Mouse (Mus musculus): ENCODE results near the gene Fezf2.
A peak's percentile ranks its signal among the peaks of the same experiment; 100 is the strongest.

Fezf2 gene

GRCm38 (mm10) chr14:12342458-12343131 is 5.4 kb downstream of the Fezf2 start:
- DNase-seq: no peak

DNA sequence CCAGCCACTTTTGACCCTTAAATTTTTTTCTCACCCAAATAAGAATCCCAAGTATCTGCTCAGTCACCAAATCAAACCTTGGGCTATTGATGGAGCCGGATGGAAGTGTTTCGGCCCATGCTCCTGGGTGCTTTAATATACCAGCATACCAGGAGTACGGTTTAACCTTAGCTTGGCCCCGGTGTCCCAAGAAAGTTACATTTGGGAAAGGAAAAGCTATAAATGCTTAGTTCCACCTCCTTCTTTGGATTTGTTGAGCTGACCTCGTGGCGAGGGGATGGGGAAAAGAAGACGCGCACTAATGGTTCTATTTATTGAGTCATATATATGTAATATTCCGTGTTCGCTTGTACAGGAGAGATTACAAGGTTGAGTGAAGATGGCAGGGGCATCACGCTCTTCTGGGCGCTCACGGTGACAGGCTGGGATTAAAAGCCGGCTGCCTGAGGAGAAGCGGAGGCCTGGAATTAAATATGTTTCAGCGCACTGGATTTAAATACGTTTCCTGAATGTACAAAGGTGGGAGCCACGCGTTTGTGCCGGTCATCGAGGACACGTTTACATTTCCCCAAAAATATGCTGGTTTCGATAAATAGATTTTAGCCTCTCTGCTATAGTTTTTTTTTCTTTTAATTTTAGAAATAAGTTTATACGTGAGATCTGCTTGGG is 6.1 kb downstream of the Fezf2 start:
- DNase-seq: no peak

GRCm38 (mm10) chr14:12341075-12341788 is 6.8 kb downstream of the Fezf2 start:
- DNase-seq: no peak

DNA sequence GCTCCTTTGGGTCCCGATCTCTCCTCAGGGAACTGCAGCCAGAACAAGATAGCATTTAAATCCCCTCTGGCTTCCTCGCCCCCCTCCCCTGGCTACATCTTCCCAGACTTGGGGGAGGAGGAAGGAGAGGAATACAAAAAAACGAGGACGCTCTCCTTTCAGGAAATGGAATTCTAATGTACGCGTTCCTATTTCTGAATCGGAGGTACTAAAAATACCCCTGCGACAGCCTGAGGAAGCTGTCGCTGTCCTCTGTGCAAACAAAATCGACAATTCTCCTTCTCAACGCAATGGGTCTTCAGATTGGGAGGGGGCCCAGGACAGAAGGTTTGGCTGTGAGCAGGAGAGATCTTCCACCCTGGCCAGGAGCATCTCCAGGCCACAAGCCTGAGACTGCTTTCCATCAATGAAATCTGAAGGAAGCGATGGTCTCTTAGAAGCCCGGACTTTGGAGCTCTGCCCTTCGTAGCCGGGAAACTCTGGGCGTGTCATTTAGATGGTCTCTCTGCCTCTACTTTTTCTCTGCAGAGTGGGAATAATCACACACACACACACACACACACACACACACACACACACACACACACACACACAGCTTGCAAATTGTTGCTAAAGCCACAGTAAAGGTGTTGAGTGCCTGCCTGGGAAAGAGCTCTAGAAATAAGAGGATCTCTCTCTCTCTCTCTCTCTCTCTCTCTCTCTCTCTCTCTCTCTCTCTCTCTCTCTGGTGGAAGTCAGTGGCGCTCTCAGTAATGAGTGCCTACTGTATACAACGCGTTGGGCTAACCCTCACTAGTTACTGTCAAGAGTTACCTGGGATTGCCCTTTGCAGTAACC is 7.5 kb downstream of the Fezf2 start:
- no peak for DNase-seq

DNA sequence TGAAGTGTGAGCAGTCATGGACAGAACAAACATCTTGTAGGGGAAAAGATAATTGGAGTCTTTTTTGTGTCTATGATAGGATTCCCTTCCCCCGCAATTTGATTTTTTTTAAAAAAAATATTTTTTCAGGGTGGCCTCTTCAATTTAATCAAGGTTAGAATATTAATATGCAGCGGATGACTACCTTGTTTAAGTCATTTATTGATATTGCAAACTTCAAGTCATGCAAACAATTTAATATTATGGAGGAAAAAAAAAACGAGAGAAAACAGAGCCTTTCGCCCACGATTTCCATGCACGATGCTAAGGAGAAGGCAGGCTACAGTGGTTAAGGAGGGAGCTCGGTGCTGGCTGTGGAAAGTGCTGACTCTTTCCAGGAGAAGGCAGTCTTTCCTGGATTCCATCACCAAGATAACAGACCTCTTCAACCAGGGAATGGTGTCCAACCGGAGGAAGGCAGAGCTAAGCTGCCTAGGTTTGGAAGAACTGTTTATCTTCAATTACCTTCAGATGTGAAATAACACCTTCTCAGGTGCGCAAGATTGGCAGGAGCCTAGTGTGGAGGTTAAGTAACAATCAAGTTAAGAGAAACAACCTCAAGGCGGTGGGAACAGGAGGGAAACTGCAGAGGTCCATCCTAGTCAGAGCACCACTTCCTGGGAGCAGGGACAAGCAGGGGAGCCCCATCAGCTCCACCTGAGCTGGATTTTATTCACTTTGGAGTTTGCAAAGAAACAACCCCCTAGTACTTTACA is 9.0 kb downstream of the Fezf2 start:
- no peak for DNase-seq

DNA sequence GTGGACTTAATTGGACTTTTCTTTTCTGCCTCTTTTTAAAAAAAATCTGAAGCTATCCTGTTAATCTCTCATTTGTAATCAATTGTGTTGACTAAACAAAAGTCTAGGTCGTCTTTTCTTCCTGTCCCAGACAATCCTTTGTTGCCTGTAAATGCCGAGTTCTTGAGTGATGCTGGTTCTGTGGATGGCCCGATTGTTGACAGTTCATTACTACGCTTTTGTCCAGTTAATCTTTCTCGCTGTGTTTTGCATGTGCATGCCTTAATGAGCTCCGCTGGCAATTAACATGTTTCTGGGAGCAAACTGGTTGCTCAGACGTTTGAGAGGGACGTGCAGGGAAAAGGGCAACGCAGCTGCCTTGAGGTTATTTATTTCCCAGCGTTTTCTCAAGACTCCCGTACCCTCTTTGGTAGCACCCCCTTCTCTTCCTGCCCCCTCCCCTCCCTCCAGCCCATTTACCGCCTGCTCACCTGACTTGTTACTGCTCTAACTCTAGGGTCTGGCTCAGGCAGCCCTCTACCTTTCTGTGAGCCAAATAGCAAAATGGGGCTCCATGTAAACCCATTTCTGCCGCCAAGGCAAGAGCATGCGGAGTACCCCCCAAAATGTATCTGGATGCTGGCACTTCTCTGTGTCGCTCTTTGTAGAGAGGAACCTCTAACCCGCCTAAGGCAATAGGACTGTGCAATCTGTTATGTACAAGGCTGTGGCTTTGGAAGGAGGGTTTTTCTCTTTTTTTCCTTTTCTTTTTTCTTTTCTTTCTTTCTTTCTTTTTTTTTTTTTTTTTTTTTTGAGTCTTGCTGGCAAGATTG is 9.8 kb downstream of the Fezf2 start:
- DNase-seq: no peak

DNA sequence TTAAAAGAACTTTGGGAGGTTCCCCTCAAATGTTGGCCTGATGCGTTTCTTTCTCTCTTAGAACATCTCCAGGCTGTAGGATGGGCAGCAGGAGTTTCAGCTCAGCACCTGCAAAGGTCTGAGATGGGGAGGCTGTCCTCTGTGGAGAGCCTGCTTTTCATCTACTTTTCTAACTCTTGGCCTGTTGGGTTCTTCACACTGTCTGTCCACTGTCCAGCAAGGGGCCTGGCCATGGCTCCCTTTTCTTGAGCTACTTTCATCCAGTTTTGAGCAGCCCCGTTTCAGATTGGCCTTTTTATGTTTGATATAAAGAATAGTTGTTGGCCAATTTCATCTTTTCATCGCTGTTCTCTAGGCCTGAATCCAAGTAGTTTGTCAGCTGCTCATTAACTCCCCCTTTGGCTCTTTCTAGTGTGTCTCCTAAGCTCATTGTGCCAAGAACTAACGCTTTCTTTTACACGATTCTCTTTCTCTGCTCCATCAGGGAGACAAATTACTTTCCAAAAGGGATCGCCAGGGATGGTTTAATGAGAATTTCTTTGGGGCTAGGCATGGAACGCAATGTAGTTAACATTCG is 10.5 kb downstream of the Fezf2 start:
- DNase-seq: no peak

DNA sequence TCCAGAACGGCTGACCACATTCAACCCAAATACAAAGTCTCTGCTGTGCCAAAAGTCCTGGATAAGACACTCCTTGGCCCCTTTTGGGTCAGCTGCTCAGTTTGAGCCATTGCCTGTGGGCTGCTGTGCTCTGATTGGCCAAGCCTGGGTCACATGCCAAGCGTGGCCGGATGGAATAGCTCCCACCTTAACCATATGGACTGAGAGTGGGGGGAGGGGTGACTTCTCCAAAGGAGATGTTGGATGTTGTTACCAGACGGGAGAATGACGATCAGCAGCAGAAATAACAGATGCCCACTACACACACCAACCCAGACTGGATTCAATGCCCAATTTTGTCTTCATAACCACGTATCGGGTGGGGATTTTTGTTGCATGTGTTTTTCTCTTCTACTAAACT is 13.1 kb downstream of the Fezf2 start:
- no peak for DNase-seq

DNA sequence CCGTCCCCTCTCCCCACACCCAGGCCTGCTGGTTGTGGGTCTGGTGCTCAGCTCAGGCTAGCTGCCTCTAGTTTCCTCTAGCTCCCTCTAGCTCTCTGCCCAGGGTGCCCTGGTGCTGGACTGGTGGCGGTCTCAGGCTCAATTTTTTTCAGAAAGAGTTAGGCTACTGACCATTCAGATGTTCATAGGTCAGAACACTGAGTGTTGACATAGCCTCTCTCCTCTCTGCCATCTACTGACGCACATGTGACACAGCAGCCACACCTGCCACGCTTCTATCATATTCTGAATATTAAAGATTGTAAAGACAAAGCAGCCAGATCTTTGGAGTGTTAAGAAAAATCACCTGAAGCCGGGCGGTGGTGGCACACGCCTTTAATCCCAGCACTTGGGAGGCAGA is 14.4 kb downstream of the Fezf2 start:
- no peak for DNase-seq

- DNase-seq: no peak
Observed at GRCm38 (mm10) chr14:12303106-12303505, 44.9 kb downstream of the Fezf2 start.

DNA sequence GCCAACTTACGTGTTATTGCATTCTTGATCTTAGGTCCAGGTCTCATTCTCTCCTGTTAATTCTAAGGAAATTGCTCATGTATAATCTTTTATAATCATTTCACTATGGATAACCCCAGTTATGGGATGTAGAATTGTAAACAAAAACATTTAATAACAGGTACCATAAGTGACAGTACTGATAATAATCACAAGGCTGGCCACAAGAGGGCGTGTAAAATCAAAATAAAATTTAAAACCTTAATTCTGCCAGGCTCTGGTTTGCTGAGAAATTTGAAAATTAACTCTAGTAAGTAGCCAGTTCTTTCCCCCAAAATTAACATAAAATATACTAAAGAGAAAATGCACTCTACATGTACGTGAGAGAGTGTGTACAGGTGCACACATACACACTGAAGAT is 47.3 kb downstream of the Fezf2 start:
- no peak for DNase-seq

DNA sequence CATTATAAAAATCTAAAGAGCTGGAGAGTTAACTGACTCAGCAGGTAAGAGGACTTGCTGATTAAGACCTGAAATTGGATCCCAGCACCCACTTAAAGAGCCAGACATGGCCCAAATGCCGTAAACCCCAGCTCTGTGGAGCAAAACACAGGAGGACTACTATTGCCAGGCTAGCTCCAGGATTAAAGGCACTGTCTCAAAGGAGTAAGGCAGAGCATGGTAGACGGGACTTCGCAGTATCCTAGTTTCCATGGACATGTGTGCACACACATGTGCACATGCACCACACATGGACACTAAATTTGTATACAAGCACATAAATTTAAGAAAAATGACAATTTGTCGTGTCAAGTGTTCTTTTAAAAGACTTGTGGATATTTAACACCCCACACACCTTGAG is 47.7 kb downstream of the Fezf2 start:
- no peak for DNase-seq

GRCm38 (mm10) chr14:12299654-12300053 is 48.3 kb downstream of the Fezf2 start:
- DNase-seq: no peak

DNA sequence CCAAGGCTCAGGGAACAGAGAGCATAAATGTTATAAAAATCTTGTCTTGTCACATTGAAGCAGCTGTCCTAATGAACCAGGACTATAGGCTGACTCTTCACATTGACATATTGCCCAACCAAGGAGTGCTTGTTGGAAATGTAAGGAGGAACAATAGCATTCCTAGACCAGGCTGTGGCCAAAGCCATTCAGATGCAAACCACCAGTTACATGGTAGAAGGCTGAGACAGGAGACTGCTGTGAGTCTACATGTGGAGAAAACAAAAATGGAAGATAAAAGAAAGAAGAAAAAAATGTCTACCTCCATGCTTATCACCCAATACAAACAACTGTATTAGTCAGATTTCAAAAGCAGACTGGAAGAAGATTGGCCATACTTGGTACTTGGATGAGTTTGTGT is 48.8 kb downstream of the Fezf2 start:
- no peak for DNase-seq

- DNase-seq: peak; percentile 19
Observed at GRCm38 (mm10) chr14:12296391-12296790, 51.6 kb downstream of the Fezf2 start.

Data from cerebellum, adult 11-12 months (tissue).